Mouse (Mus musculus) C2C12 (cell line): Measurements from ENCODE around the gene Palm2. TPM values are rescaled to one million over a fixed set of nuclear protein-coding genes. Genes with fewer than 3 reads are reported as not detected.

Source experiments
- H3K27me3 ChIP-seq: one replicate; pipeline ENCODE4 v1.6.1; 2011; ENCODE audit not compliant: control insufficient read depth, insufficient read depth, insufficient read length
- H3K36me3 ChIP-seq: one replicate; pipeline ENCODE4 v1.6.1; 2011; ENCODE audit not compliant: control insufficient read depth, insufficient read depth
- H3K4me3 ChIP-seq: one replicate; pipeline ENCODE4 v1.5.1; 2011; ENCODE audit warnings: mild to moderate bottlenecking, control low read depth; ENCODE audit not compliant: poor library complexity, insufficient read depth, severe bottlenecking
- H3K79me2 ChIP-seq: one replicate; pipeline ENCODE4 v1.6.1; 2011; ENCODE audit not compliant: control insufficient read depth, insufficient read depth
- H3K79me3 ChIP-seq: one replicate; pipeline ENCODE4 v1.6.1; 2011; ENCODE audit warnings: low read depth, control low read depth
- H3ac ChIP-seq: one replicate; pipeline ENCODE3; 2011; ENCODE audit warnings: low read depth; ENCODE audit not compliant: control insufficient read depth, insufficient read length
- CEBPB ChIP-seq: IDR thresholded peaks from one replicate; pipeline ENCODE4 v1.6.1; 2011; ENCODE audit warnings: low read depth, mild to moderate bottlenecking, control low read depth, moderate library complexity
- CTCF ChIP-seq: IDR thresholded peaks from one replicate; pipeline ENCODE4 v1.5.1; 2011; ENCODE audit not compliant: control insufficient read depth, insufficient read depth, insufficient read length
- FOSL1 ChIP-seq: IDR thresholded peaks from one replicate; pipeline ENCODE4 v1.8.0; 2011; ENCODE audit warnings: mild to moderate bottlenecking, low read length; ENCODE audit not compliant: poor library complexity, insufficient read depth, severe bottlenecking
- MAX ChIP-seq: IDR thresholded peaks from one replicate; pipeline ENCODE4 v1.6.1; 2011; ENCODE audit warnings: mild to moderate bottlenecking, control low read depth
- MYOD1 ChIP-seq: IDR thresholded peaks from one replicate; pipeline ENCODE4 v1.6.1; 2011; ENCODE audit warnings: low read depth; ENCODE audit not compliant: control insufficient read depth, insufficient read length
- MYOG ChIP-seq: IDR thresholded peaks from one replicate; pipeline ENCODE4 v1.6.1; 2011; ENCODE audit not compliant: control insufficient read depth, insufficient read length; ENCODE audit errors: extremely low read depth
- USF1 ChIP-seq: IDR thresholded peaks from one replicate; pipeline ENCODE4 v1.6.1; 2011; ENCODE audit warnings: low read depth, mild to moderate bottlenecking, control low read depth, moderate library complexity
- polyA plus RNA-seq: library from polyadenylated mRNA; unstranded; fragments of >200 nt; fragmentation: generic; extraction: Trizol; gene quantifications from one replicate; pipeline ENCODE4 v1.2.1, GENCODE M21; 2012; ENCODE audit warnings: missing spikeins

Gene Palm2
- polyA plus RNA-seq, 1 experiment, result 6.7 TPM

GRCm38 (mm10) chr4:57716735-57717134 is 282.7 kb downstream of the Palm2 start:
- Histone ChIP-seq H3K27me3 (no peaks in the 10 kb centered on the region), H3K4me3 (no peak overlapping the region), H3K36me3 (no peaks in the 10 kb centered on the region), H3K79me3 (no peaks in the 10 kb centered on the region), H3ac (no peak overlapping the region), H3K79me2 (no peaks in the 10 kb centered on the region)
- TF ChIP-seq CEBPB (no peak), MYOG (no peak), FOSL1 (no peak), CTCF (no peak), MAX (no peak), MYOD1 (no peak), USF1 (no peak)

- Histone ChIP-seq H3K4me3 (no peak within 1 kb of the TSS), H3ac (no peak within 1 kb of the TSS), H3K79me3 (no peaks in the 10 kb centered on the region), H3K36me3 (no peaks in the 10 kb centered on the region), H3K79me2 (no peaks in the 10 kb centered on the region), H3K27me3 (no peaks in the 10 kb centered on the region)
- TF ChIP-seq MAX, result no peak
- TF ChIP-seq MYOD1, result no peak
- no peak for TF ChIP-seq CEBPB
- TF ChIP-seq USF1, result no peak
- TF ChIP-seq FOSL1, result no peak
- no peak for TF ChIP-seq CTCF
- TF ChIP-seq MYOG, result no peak
Observed at GRCm38 (mm10) chr4:57717354-57717753, 283.3 kb downstream of the Palm2 start, which contains the start of gene Akap2. TSS of gene Akap2 (plus strand) at chr4:57717657.

- Histone ChIP-seq H3K36me3 (no peaks in the 10 kb centered on the region), H3K79me3 (no peaks in the 10 kb centered on the region), H3ac (no peak overlapping the region), H3K27me3 (no peaks in the 10 kb centered on the region), H3K79me2 (no peaks in the 10 kb centered on the region), H3K4me3 (no peak overlapping the region)
- no peak for TF ChIP-seq USF1
- TF ChIP-seq CEBPB, result no peak
- no peak for TF ChIP-seq FOSL1
- no peak for TF ChIP-seq MYOG
- TF ChIP-seq CTCF, result no peak
- TF ChIP-seq MAX, result no peak
- TF ChIP-seq MYOD1, result no peak
Observed at GRCm38 (mm10) chr4:57719370-57719769, 285.3 kb downstream of the Palm2 start.

- H3K79me2 ChIP-seq, result no peaks in the 10 kb centered on the region
- TF ChIP-seq MYOD1 (no peak), CTCF (no peak), FOSL1 (no peak), MYOG (no peak), USF1 (no peak), MAX (no peak), CEBPB (no peak)
- H3K4me3 ChIP-seq, result no peak overlapping the region
- H3K36me3 ChIP-seq, result no peaks in the 10 kb centered on the region
- no peaks in the 10 kb centered on the region for H3K27me3 ChIP-seq
- H3ac ChIP-seq, result no peak overlapping the region
- H3K79me3 ChIP-seq, result no peaks in the 10 kb centered on the region
Observed at GRCm38 (mm10) chr4:57720869-57721361, 286.9 kb downstream of the Palm2 start.

GRCm38 (mm10) chr4:57722296-57722695 is 288.2 kb downstream of the Palm2 start:
- Histone ChIP-seq H3K79me3 (no peaks in the 10 kb centered on the region), H3K79me2 (no peaks in the 10 kb centered on the region), H3K27me3 (no peaks in the 10 kb centered on the region), H3K36me3 (no peaks in the 10 kb centered on the region), H3K4me3 (no peak overlapping the region), H3ac (no peak overlapping the region)
- TF ChIP-seq MAX (no peak), CEBPB (no peak), MYOG (no peak), CTCF (no peak), FOSL1 (no peak), MYOD1 (no peak), USF1 (no peak)

- TF ChIP-seq MAX (no peak), CEBPB (no peak), MYOD1 (no peak), CTCF (no peak), FOSL1 (no peak), USF1 (no peak), MYOG (no peak)
- Histone ChIP-seq H3K79me2 (no peaks in the 10 kb centered on the region), H3K36me3 (no peaks in the 10 kb centered on the region)
Observed at GRCm38 (mm10) chr4:57723659-57724058, 289.6 kb downstream of the Palm2 start.

More at GRCm38 (mm10) chr4:57723659-57724058, 289.6 kb downstream of the Palm2 start:
- Histone ChIP-seq H3K27me3 (no peaks in the 10 kb centered on the region), H3ac (no peak overlapping the region), H3K79me3 (no peaks in the 10 kb centered on the region), H3K4me3 (no peak overlapping the region)
